Mouse (Mus musculus): ENCODE data around the gene 4930519G04Rik. TPM values are rescaled to one million over a fixed set of nuclear protein-coding genes. Genes with fewer than 3 reads are reported as not detected.

The 4930519G04Rik gene
- polyA plus RNA-seq, 1 experiment from 2014 or later = not detected

GRCm38 (mm10) chr5:114931626-114932025 is 78.2 kb downstream of the 4930519G04Rik start:
- no peak overlapping the region for H3K4me2 ChIP-seq
- WGBS = 55% methylated on average over 5 of the region's 5 CpGs

GRCm38 (mm10) chr5:114933206-114933605 is 79.7 kb downstream of the 4930519G04Rik start:
- WGBS = 78% methylated on average over 8 of the region's 8 CpGs
- Histone ChIP-seq H3K27ac (ENCODE audit: poor library complexity, severe bottlenecking) (no peak overlapping the region), H3K27me3 (replicated peaks) (no peaks in the 10 kb centered on the region), H3K36me3 (no peaks in the 10 kb centered on the region), H3K4me1 (replicated peaks) (no peaks in the 10 kb centered on the region), H3K4me2 (no peak overlapping the region), H3K4me3 (no peak overlapping the region), H3K9ac (no peak overlapping the region), H3K9me3 (replicated peaks) (0 out of 2 replicates have a peak, but pooled peaks cover under 1% of the 10 kb centered on the region)
- no peak for ATAC-seq (ENCODE audit: insufficient number of reproducible peaks, low FRiP score)

More at GRCm38 (mm10) chr5:114931626-114932025, 78.2 kb downstream of the 4930519G04Rik start:
- Histone ChIP-seq H3K9me3 (replicated peaks) (no peaks in the 10 kb centered on the region), H3K9ac (no peak overlapping the region), H3K4me1 (replicated peaks) (no peaks in the 10 kb centered on the region), H3K4me3 (no peak overlapping the region), H3K27ac (ENCODE audit: poor library complexity, severe bottlenecking) (no peak overlapping the region), H3K36me3 (no peaks in the 10 kb centered on the region), H3K27me3 (replicated peaks) (no peaks in the 10 kb centered on the region)
- ATAC-seq (ENCODE audit: insufficient number of reproducible peaks, low FRiP score) = no peak

Small RNAs within 50 kb of the gene (microRNA-seq; reads per million reads assigned to microRNA genes)
- 16.3 reads per million, percentile 30 among the genes with 10 or more reads in this experiment for gene Mir6240

Other genes starting within 250 kb of the 4930519G04Rik start
- 0.95 and 0.96 TPM in 2 replicates for gene Trpv4, start 195.2 kb upstream of the 4930519G04Rik start, polyA plus RNA-seq (2016; fragmentation: Nextera tagmentation; extraction: Ambion mirVana)
- 55.3 and 56.5 TPM in 2 replicates for gene Gltp, start 162.7 kb upstream of the 4930519G04Rik start, polyA plus RNA-seq (2016; fragmentation: Nextera tagmentation; extraction: Ambion mirVana)
- 9.1 and 9.4 TPM in 2 replicates for gene Tchp, start 145.9 kb upstream of the 4930519G04Rik start, polyA plus RNA-seq (2016; fragmentation: Nextera tagmentation; extraction: Ambion mirVana)
- gene Ankrd13a, start 79.0 kb upstream of the 4930519G04Rik start, polyA plus RNA-seq (2016; fragmentation: Nextera tagmentation; extraction: Ambion mirVana) = 45.2 and 45.6 TPM in 2 replicates
- gene Git2, start 78.1 kb upstream of the 4930519G04Rik start, polyA plus RNA-seq (2016; fragmentation: Nextera tagmentation; extraction: Ambion mirVana) = 33.6 and 36.4 TPM in 2 replicates
- 53.2 and 57.5 TPM in 2 replicates for gene 1500011B03Rik, start 30.2 kb upstream of the 4930519G04Rik start, polyA plus RNA-seq (2016; fragmentation: Nextera tagmentation; extraction: Ambion mirVana)
- 0.06 TPM in 1 of 2 replicates, not detected in the other for gene Gm9936, start 5.0 kb downstream of the 4930519G04Rik start, polyA plus RNA-seq (2016; fragmentation: Nextera tagmentation; extraction: Ambion mirVana)
- 3.8 and 4.0 TPM in 2 replicates for gene Oasl2, start 43.3 kb downstream of the 4930519G04Rik start, polyA plus RNA-seq (2016; fragmentation: Nextera tagmentation; extraction: Ambion mirVana)
- 0.46 and 0.65 TPM in 2 replicates for gene Oasl1, start 69.6 kb downstream of the 4930519G04Rik start, polyA plus RNA-seq (2016; fragmentation: Nextera tagmentation; extraction: Ambion mirVana)
- 37.2 and 40.9 TPM in 2 replicates for gene 2210016L21Rik, start 88.5 kb downstream of the 4930519G04Rik start, polyA plus RNA-seq (2016; fragmentation: Nextera tagmentation; extraction: Ambion mirVana)
- 0.05 and 0.19 TPM in 2 replicates for gene Hnf1a, start 117.4 kb downstream of the 4930519G04Rik start, polyA plus RNA-seq (2016; fragmentation: Nextera tagmentation; extraction: Ambion mirVana)
- gene Sppl3, start 157.5 kb downstream of the 4930519G04Rik start, polyA plus RNA-seq (2016; fragmentation: Nextera tagmentation; extraction: Ambion mirVana) = 18.2 and 18.9 TPM in 2 replicates
- 14.1 and 15.7 TPM in 2 replicates for gene Gm10401, start 244.6 kb downstream of the 4930519G04Rik start, polyA plus RNA-seq (2016; fragmentation: Nextera tagmentation; extraction: Ambion mirVana)